Mouse (Mus musculus) ovary, postnatal 36 days (tissue): Measurements from ENCODE around the gene Tnr.

Source experiments
- DNase-seq: peaks from one replicate; pipeline ENCODE4 v3.0.0; 2022; ENCODE audit warnings: low spot score, mixed read lengths

Tnr gene

GRCm38 (mm10) chr1:159872866-159873265 is 349.3 kb downstream of the Tnr start:
- DNase-seq: no peak

GRCm38 (mm10) chr1:159878681-159879080 is 355.1 kb downstream of the Tnr start:
- DNase-seq: no peak

- no peak for DNase-seq
Measured at GRCm38 (mm10) chr1:159879866-159880265, 356.3 kb downstream of the Tnr start.

- DNase-seq: no peak
Measured at GRCm38 (mm10) chr1:159885476-159885875, 361.9 kb downstream of the Tnr start.

- no peak for DNase-seq
Measured at GRCm38 (mm10) chr1:159888611-159889010, 365.0 kb downstream of the Tnr start.

- peak; percentile 10 for DNase-seq
Measured at GRCm38 (mm10) chr1:159889012-159889765, 365.6 kb downstream of the Tnr start.

- no peak for DNase-seq
Measured at GRCm38 (mm10) chr1:159890524-159890923, 367.0 kb downstream of the Tnr start.

GRCm38 (mm10) chr1:159895094-159895493 is 371.5 kb downstream of the Tnr start:
- no peak for DNase-seq

GRCm38 (mm10) chr1:159899991-159900390 is 376.4 kb downstream of the Tnr start:
- DNase-seq: no peak

- no peak for DNase-seq
Measured at GRCm38 (mm10) chr1:159900639-159901038, 377.1 kb downstream of the Tnr start.

GRCm38 (mm10) chr1:159901366-159902119 is 378.0 kb downstream of the Tnr start:
- DNase-seq: no peak

- no peak for DNase-seq
Measured at GRCm38 (mm10) chr1:159902120-159902497, 378.5 kb downstream of the Tnr start.

- no peak for DNase-seq
Measured at GRCm38 (mm10) chr1:159911006-159911405, 387.4 kb downstream of the Tnr start.

- DNase-seq: no peak
Measured at GRCm38 (mm10) chr1:159914726-159915125, 391.2 kb downstream of the Tnr start.

- no peak for DNase-seq
Measured at GRCm38 (mm10) chr1:159920571-159920970, 397.0 kb downstream of the Tnr start.

- DNase-seq: no peak
Measured at GRCm38 (mm10) chr1:159923010-159923409, 399.4 kb downstream of the Tnr start.

- DNase-seq: no peak
Measured at GRCm38 (mm10) chr1:159924105-159924504, 400.5 kb downstream of the Tnr start.

- DNase-seq: no peak
Measured at GRCm38 (mm10) chr1:159924684-159925083, 401.1 kb downstream of the Tnr start.

GRCm38 (mm10) chr1:159928681-159929335 is 405.2 kb downstream of the Tnr start:
- DNase-seq: no peak

GRCm38 (mm10) chr1:159932092-159932491 is 408.5 kb downstream of the Tnr start:
- no peak for DNase-seq

GRCm38 (mm10) chr1:159932598-159932997 is 409.0 kb downstream of the Tnr start:
- DNase-seq: no peak

GRCm38 (mm10) chr1:159938449-159938848 is 414.9 kb downstream of the Tnr start:
- no peak for DNase-seq

- no peak for DNase-seq
Measured at GRCm38 (mm10) chr1:159939335-159939734, 415.8 kb downstream of the Tnr start.
